Mouse (Mus musculus) spleen, adult 2 months (tissue): Measurements from ENCODE around the gene Dars2. TPM values are rescaled to one million over a fixed set of nuclear protein-coding genes. Genes with fewer than 3 reads are reported as not detected.

Experiments used
- DNase-seq, 2 experiments: peaks; one replicate each; pipeline versions ENCODE4 v3.0.0 to v3.0.0-alpha.2; 2012 to 2021; ENCODE audit warnings: low spot score in 2 of 2, low read depth in 1 of 2
- H3K27ac ChIP-seq: fragments of 200-500 bp; 2 replicates; pipeline ENCODE4 v1.5.1; 2012; ENCODE audit warnings: low read length, inconsistent platforms; ENCODE audit not compliant: insufficient read depth
- H3K27me3 ChIP-seq: fragments of 200-500 bp; 2 replicates; pipeline ENCODE4 v1.6.1; 2012; ENCODE audit warnings: mild to moderate bottlenecking, moderate library complexity, low read length, inconsistent platforms; ENCODE audit not compliant: control insufficient read depth, insufficient read depth
- H3K36me3 ChIP-seq: fragments of 200-500 bp; 2 replicates; pipeline ENCODE4 v1.6.1; 2012; ENCODE audit warnings: mild to moderate bottlenecking, low read length, inconsistent platforms; ENCODE audit not compliant: control insufficient read depth, insufficient read depth
- H3K4me1 ChIP-seq: fragments of 200-500 bp; 2 replicates; pipeline ENCODE4 v1.6.1; 2011; ENCODE audit warnings: inconsistent platforms; ENCODE audit not compliant: control insufficient read depth, insufficient read depth, insufficient read length
- H3K4me3 ChIP-seq: fragments of 200-500 bp; 2 replicates; pipeline ENCODE4 v1.5.1; 2011; ENCODE audit warnings: mild to moderate bottlenecking, inconsistent platforms; ENCODE audit not compliant: insufficient read depth, insufficient read length; ENCODE audit errors: extremely low read depth
- CTCF ChIP-seq: fragments of 200-500 bp; IDR thresholded peaks from 2 replicates; pipeline ENCODE4 v1.5.1; 2011; ENCODE audit warnings: mild to moderate bottlenecking, inconsistent platforms; ENCODE audit not compliant: insufficient read depth, insufficient read length, insufficient replicate concordance; ENCODE audit errors: extremely low read depth
- POLR2A ChIP-seq: fragments of 200-500 bp; IDR thresholded peaks from 2 replicates; pipeline ENCODE4 v1.6.1; 2011; ENCODE audit warnings: low read depth, low read length, inconsistent platforms
- WGBS: fragments of 180-500 bp; shearing (Covaris S2); methylation state at CpG from one replicate; pipeline ENCODE4 v1.1.7; 2018; 5-methylcytosine and 5-hydroxymethylcytosine counted together
- polyA plus RNA-seq: library from polyadenylated mRNA; depleted of rRNA; stranded (reverse); fragments of >200 nt; gene quantifications from 2 replicates; pipeline ENCODE4 v1.2.3, GENCODE M21; 2012; rRNA removed

Gene Dars2
- polyA plus RNA-seq, 1 experiment, result 6.5 TPM

DNA sequence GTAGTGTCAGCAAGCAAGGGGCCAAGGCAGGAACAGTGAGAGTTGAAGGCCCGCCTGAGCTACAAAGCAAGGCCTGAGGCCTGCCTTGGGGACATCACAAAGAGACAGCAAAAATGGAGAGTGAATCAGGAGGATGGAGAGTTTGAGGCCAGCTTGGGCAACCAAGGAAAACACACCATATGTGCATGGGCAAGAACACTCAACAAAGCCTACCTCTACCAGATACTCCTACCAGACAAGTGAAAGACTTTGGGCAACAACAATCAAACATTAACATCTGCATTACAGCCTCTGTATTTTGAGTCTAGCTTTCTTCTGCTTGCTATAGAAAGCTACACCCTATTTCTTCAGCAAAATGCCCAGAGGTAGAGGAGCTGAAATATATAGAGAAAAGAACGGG, 62.4 kb downstream of the Dars2 start:
- no peak for DNase-seq
- peaks cover 8% of the 10 kb centered on the region for H3K36me3 ChIP-seq

DNA sequence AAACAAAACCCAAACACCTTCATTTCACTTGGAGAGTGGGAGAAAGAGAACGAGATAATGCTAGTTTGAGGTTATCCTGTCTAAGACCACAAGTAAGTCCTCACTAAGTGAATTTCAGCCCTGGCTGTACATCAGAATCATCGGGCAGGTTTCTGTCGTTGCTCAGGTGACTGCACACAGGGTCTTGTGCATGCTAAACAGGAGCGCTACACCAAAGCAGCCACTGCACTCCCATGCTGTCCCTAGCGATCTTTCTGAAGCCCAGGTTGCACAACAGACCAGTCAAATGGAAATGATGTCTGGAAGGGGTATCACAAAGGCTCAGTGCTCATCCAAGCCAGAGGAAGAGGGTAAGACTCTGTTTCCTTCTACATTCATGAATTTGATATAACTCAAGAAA, 64.0 kb downstream of the Dars2 start:
- WGBS, result 86% methylated on average over 5 of the region's 5 CpGs
- Histone ChIP-seq H3K36me3 (peaks cover 7% of the 10 kb centered on the region), H3K27me3 (no peaks in the 10 kb centered on the region), H3K4me3 (no peak overlapping the region), H3K4me1 (no peaks in the 10 kb centered on the region), H3K27ac (no peak overlapping the region)
- TF ChIP-seq CTCF, result no peak
- no peak for DNase-seq

More for the DNA sequence above, 62.4 kb downstream of the Dars2 start:
- H3K27ac ChIP-seq, result no peak overlapping the region
- H3K4me1 ChIP-seq, result no peaks in the 10 kb centered on the region
- 89% methylated on average over 2 of the region's 2 CpGs for WGBS
- H3K27me3 ChIP-seq, result no peaks in the 10 kb centered on the region
- no peak for TF ChIP-seq CTCF
- TF ChIP-seq POLR2A, result no peak
- H3K4me3 ChIP-seq, result no peak overlapping the region

GRCm38 (mm10) chr1:161005526-161005925, 64.9 kb downstream of the Dars2 start:
- H3K4me3 ChIP-seq, result no peak overlapping the region
- no peaks in the 10 kb centered on the region for H3K4me1 ChIP-seq
- 50% methylated on average over 3 of the region's 3 CpGs for WGBS
- no peaks in the 10 kb centered on the region for H3K27me3 ChIP-seq
- H3K27ac ChIP-seq, result no peak overlapping the region
- H3K36me3 ChIP-seq, result peaks cover 7% of the 10 kb centered on the region
- DNase-seq, result no peak
- TF ChIP-seq CTCF, result no peak
- TF ChIP-seq POLR2A, result no peak

DNA sequence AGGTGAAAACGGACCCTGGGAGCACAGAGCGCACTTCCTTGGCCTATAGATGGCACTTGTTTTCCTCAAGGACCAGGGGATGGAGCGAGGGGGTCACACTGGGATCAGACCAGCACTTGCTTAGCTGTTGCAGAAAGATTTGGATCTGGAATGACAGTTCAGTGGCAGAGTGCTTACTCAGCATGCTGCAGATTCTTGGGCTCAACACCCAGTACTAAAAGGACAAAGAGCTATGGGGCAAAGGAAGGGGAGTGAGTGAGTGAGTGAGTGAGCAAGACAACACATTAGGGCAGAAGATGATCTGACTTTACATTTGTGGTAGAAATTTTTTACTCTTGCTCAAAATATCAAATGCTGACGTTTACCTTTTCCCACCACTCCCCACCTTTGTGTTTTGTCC, 65.5 kb downstream of the Dars2 start:
- no peak for DNase-seq
- H3K27ac ChIP-seq, result no peak overlapping the region
- no peaks in the 10 kb centered on the region for H3K27me3 ChIP-seq
- no peak for TF ChIP-seq POLR2A
- no peak for TF ChIP-seq CTCF
- WGBS, result 95% methylated on average over 4 of the region's 4 CpGs
- no peak overlapping the region for H3K4me3 ChIP-seq
- peaks cover 7% of the 10 kb centered on the region for H3K36me3 ChIP-seq
- H3K4me1 ChIP-seq, result no peaks in the 10 kb centered on the region

- WGBS, result 55% methylated on average over 6 of the region's 6 CpGs
- Histone ChIP-seq H3K4me3 (no peak overlapping the region), H3K36me3 (no peaks in the 10 kb centered on the region), H3K27me3 (no peaks in the 10 kb centered on the region), H3K4me1 (no peaks in the 10 kb centered on the region), H3K27ac (no peak overlapping the region)
- TF ChIP-seq CTCF (no peak), POLR2A (no peak)
- no peak for DNase-seq
Measured at GRCm38 (mm10) chr1:160993851-160994250, 76.6 kb downstream of the Dars2 start.

Other genes starting within 250 kb of the Dars2 start
- gene Rc3h1, start 164.2 kb downstream of the Dars2 start, polyA plus RNA-seq, result 12.4 and 14.3 TPM in 2 replicates
- gene Serpinc1, start 92.1 kb downstream of the Dars2 start, polyA plus RNA-seq, result 1.2 TPM in 2 replicates
- 1.9 and 2.4 TPM in 2 replicates for gene Zbtb37, start 35.8 kb downstream of the Dars2 start, polyA plus RNA-seq
- 1.2 and 1.4 TPM in 2 replicates for gene Cenpl, start 55 bp upstream of the Dars2 start, polyA plus RNA-seq
- 7.5 and 8.8 TPM in 2 replicates for gene Klhl20, start 60.9 kb upstream of the Dars2 start, polyA plus RNA-seq
- not detected in 2 replicates for gene Ankrd45, start 72.0 kb upstream of the Dars2 start, polyA plus RNA-seq
- not detected in 2 replicates for gene Tex50, start 88.7 kb upstream of the Dars2 start, polyA plus RNA-seq
- gene Prdx6, start 180.6 kb upstream of the Dars2 start, polyA plus RNA-seq, result 28.4 and 29.0 TPM in 2 replicates